Mouse (Mus musculus): Measurements from ENCODE around the gene Col1a1. TPM values are rescaled to one million over a fixed set of nuclear protein-coding genes. Genes with fewer than 3 reads are reported as not detected.

Col1a1 gene
- 100 to 1,000 TPM; 869 to 988 TPM for total RNA-seq (2021)

- intact Hi-C loops (cut with DNase I): loop anchor here (1.0 to 5.0 kb wide), 3 partner anchors 149 to 206 kb away; no protein-coding TSS in a partner anchor
- DNase-seq: peak; percentile 83 to 88
Observed at GRCm38 (mm10) chr11:94936045-94936444, at the start of gene Col1a1. Gene Col1a1, plus strand, starts transcription at chr11:94936224.

- DNase-seq: no peak
- intact Hi-C loops (cut with DNase I): no loop called here
Observed at GRCm38 (mm10) chr11:94891155-94891554, 44.9 kb upstream of the Col1a1 start.

- intact Hi-C loops (cut with DNase I): no loop called here
- DNase-seq: no peak
Observed at GRCm38 (mm10) chr11:94896753-94897376, 39.2 kb upstream of the Col1a1 start.

- intact Hi-C loops (cut with DNase I): no loop called here
- DNase-seq: no peak
Observed at GRCm38 (mm10) chr11:94901231-94901630, 34.8 kb upstream of the Col1a1 start.

GRCm38 (mm10) chr11:94904306-94904705 is 31.7 kb upstream of the Col1a1 start:
- DNase-seq: no peak
- intact Hi-C loops (cut with DNase I): no loop called here

- intact Hi-C loops (cut with DNase I): no loop called here
- no peak for DNase-seq
Observed at GRCm38 (mm10) chr11:94910971-94911370, 25.1 kb upstream of the Col1a1 start.

- intact Hi-C loops (cut with DNase I): no loop called here
- no peak for DNase-seq
Observed at GRCm38 (mm10) chr11:94912568-94912967, 23.5 kb upstream of the Col1a1 start.

GRCm38 (mm10) chr11:94913302-94914090 is 22.5 kb upstream of the Col1a1 start:
- intact Hi-C loops (cut with DNase I): no loop called here
- DNase-seq: peak; percentile 51 to 62

- intact Hi-C loops (cut with DNase I): no loop called here
- peak; percentile 77 to 81 for DNase-seq
Observed at GRCm38 (mm10) chr11:94915675-94916403, 20.2 kb upstream of the Col1a1 start.

GRCm38 (mm10) chr11:94916477-94916876 is 19.5 kb upstream of the Col1a1 start:
- intact Hi-C loops (cut with DNase I): no loop called here
- peak; percentile 31 to 39 for DNase-seq

GRCm38 (mm10) chr11:94917717-94918116 is 18.3 kb upstream of the Col1a1 start:
- DNase-seq: peak; percentile 29 to 35
- intact Hi-C loops (cut with DNase I): no loop called here

GRCm38 (mm10) chr11:94920996-94921401 is 15.0 kb upstream of the Col1a1 start:
- intact Hi-C loops (cut with DNase I): no loop called here
- peak; percentile 16 to 27 for DNase-seq

- intact Hi-C loops (cut with DNase I): no loop called here
- no peak for DNase-seq
Observed at GRCm38 (mm10) chr11:94924977-94925376, 11.0 kb upstream of the Col1a1 start.

- intact Hi-C loops (cut with DNase I): no loop called here
Observed at GRCm38 (mm10) chr11:94926431-94926830, 9.6 kb upstream of the Col1a1 start.

GRCm38 (mm10) chr11:94927771-94928291 is 8.2 kb upstream of the Col1a1 start:
- DNase-seq: peak; percentile 66 to 69
- intact Hi-C loops (cut with DNase I): no loop called here

More at GRCm38 (mm10) chr11:94926431-94926830, 9.6 kb upstream of the Col1a1 start:
- peak; percentile 53 to 57 for DNase-seq

GRCm38 (mm10) chr11:94928820-94929219 is 7.2 kb upstream of the Col1a1 start:
- intact Hi-C loops (cut with DNase I): no loop called here
- peak; percentile 94 to 95 for DNase-seq

GRCm38 (mm10) chr11:94929599-94929998 is 6.4 kb upstream of the Col1a1 start:
- DNase-seq: peak; percentile 47 to 55
- intact Hi-C loops (cut with DNase I): no loop called here

- peak in 1 of 2 experiments; percentile 30 for DNase-seq
- intact Hi-C loops (cut with DNase I): no loop called here
Observed at GRCm38 (mm10) chr11:94930151-94930550, 5.9 kb upstream of the Col1a1 start.

- intact Hi-C loops (cut with DNase I): no loop called here
- DNase-seq: peak; percentile 67 to 73
Observed at GRCm38 (mm10) chr11:94933584-94933983, 2.4 kb upstream of the Col1a1 start.

GRCm38 (mm10) chr11:94934526-94934925 is 1.5 kb upstream of the Col1a1 start:
- peak; percentile 38 to 44 for DNase-seq
- intact Hi-C loops (cut with DNase I): no loop called here

GRCm38 (mm10) chr11:94936851-94937295 is 849 bp downstream of the Col1a1 start:
- DNase-seq: peak; percentile 93 to 96
- intact Hi-C loops (cut with DNase I): loop anchor here (1.0 to 5.0 kb wide), 5 partner anchors 71 to 207 kb away; no protein-coding TSS in a partner anchor

Data from heart, postnatal 10 days (tissue).